Mouse (Mus musculus): ENCODE results near the gene Lsamp. TPM values are rescaled to one million over a fixed set of nuclear protein-coding genes. Genes with fewer than 3 reads are reported as not detected.

Lsamp gene
- polyA plus RNA-seq, 1 experiment from 2014 or later: 5.5 TPM

DNA sequence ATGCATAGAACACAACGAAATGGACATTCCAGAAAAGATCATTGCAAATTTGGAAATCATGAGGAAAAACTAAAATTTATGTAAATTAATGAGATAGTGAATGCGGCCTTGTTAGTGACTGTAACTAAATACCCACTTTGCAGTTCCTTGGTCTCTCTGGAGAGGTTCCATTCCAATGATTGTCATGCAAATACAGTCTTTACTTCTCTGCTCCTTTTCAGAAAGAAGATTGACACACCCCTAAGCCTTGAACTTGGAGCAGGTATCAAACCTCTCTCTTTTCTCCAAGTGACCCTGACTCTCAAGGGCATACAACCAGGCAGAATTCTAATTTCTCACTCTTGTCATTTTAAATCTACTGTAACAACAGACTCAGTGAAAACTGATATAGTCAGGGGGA lies 1649.7 kb downstream of the Lsamp start:
- no peak overlapping the region for H3K27ac ChIP-seq (ENCODE audit: low read depth, low read length)
- H3K4me3 ChIP-seq (ENCODE audit: low read length): no peak overlapping the region
- 46% methylated on average over 2 of the region's 2 CpGs for WGBS
- H3K4me2 ChIP-seq (replicated peaks; ENCODE audit: low read depth, low read length): no peak overlapping the region
- no peak for ATAC-seq (ENCODE audit: low FRiP score, low TSS enrichment)
- H3K9me3 ChIP-seq (ENCODE audit: control insufficient read depth, low read length): no peaks in the 10 kb centered on the region
- 0 out of 2 replicates have a peak, but pooled peaks cover 4% of the 10 kb centered on the region for H3K4me1 ChIP-seq (ENCODE audit: control insufficient read depth, insufficient read depth, low read length)
- no peaks in the 10 kb centered on the region for H3K36me3 ChIP-seq (ENCODE audit: control insufficient read depth, insufficient read depth, low read length)
- no peak overlapping the region for H3K9ac ChIP-seq (ENCODE audit: low read depth, low read length)
- no peaks in the 10 kb centered on the region for H3K27me3 ChIP-seq (ENCODE audit: control insufficient read depth, insufficient read depth, low read length)

DNA sequence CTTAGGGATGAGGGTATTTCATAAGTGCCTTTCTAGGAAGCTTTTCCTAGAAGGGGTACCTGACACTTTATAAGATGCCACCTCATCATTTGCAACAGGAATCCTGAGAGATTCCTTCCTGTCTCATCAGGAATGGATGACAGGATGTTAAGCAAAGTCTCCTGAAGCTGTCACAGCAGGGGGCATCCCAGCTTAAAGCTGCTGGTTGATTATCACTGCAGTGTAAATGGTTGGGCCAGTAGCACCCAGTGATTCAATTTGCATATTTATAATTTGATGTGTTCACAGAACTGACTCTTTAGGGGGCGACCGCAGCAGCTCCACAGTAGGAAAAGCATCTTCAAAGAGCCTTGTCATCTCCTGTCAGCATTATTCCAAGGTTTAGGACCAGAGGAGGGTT lies 1656.7 kb downstream of the Lsamp start:
- Histone ChIP-seq H3K27me3 (ENCODE audit: control insufficient read depth, insufficient read depth, low read length) (no peaks in the 10 kb centered on the region), H3K4me2 (replicated peaks; ENCODE audit: low read depth, low read length) (no peak overlapping the region), H3K27ac (ENCODE audit: low read depth, low read length) (no peak overlapping the region), H3K4me1 (ENCODE audit: control insufficient read depth, insufficient read depth, low read length) (0 out of 2 replicates have a peak, but pooled peaks cover 4% of the 10 kb centered on the region), H3K36me3 (ENCODE audit: control insufficient read depth, insufficient read depth, low read length) (no peaks in the 10 kb centered on the region), H3K9me3 (ENCODE audit: control insufficient read depth, low read length) (no peaks in the 10 kb centered on the region), H3K9ac (ENCODE audit: low read depth, low read length) (no peak overlapping the region), H3K4me3 (ENCODE audit: low read length) (no peak overlapping the region)
- ATAC-seq (ENCODE audit: low FRiP score, low TSS enrichment): no peak
- WGBS: 76% methylated on average over 2 of the region's 2 CpGs

DNA sequence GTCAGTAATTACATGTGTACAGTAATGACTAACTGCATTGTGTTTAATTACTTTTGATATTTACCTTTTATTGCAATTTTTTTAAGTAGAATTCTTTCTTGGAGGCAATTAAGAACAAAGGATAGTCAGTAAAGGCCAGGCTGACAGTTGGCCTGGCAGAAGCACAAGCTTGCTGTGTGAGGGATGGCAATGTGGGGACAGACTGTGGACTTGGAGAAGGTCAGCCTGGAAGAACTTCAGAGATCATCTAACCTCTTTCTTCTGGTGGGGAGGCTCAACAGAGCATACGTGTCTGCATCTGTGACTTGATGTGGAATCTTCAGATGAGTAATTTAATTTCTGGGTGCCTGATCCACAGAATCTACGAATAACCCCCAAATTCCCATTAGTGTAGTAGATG lies 1669.1 kb downstream of the Lsamp start:
- ATAC-seq (ENCODE audit: low FRiP score, low TSS enrichment): no peak
- 90% methylated on average over 2 of the region's 2 CpGs for WGBS

DNA sequence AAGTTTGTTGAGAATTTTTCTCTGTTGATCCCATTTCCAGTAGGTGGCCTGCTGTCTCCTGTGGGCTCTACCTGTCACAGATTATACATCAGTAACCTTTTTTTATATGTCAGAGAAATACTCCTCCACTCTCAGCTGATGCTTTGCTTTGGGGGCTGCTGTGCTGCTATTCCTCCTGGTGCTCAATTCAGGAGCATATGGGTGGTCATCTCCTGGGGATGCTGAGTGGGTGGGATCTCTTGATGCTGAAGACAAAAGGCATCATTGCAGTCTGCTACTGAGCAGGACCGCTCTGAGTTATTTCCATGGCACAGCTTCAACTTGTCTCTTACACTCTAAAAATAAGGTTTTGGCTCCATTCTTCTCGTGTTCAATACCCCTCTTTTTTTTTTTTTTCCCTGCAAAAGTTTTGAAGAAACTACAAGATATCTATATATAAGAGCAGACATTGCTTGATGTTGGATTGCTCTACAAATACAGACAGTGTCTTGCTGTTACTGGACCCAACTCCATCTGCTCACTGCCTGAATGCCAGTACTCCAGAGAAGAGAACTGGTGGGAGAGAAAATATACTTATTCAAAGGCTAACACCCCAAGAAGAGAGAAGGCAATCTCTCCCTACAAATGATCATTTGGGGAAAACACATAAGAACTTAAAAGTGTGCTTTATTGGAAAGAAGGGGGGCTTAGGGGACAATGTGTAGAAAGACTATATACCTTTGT lies 1690.3 kb downstream of the Lsamp start:
- H3K9ac ChIP-seq (ENCODE audit: low read depth, low read length): no peak overlapping the region
- no peak overlapping the region for H3K4me3 ChIP-seq (ENCODE audit: low read length)
- no peaks in the 10 kb centered on the region for H3K9me3 ChIP-seq (ENCODE audit: control insufficient read depth, low read length)
- H3K27ac ChIP-seq (ENCODE audit: low read depth, low read length): no peak overlapping the region
- 81% methylated on average over 2 of the region's 2 CpGs for WGBS
- H3K27me3 ChIP-seq (ENCODE audit: control insufficient read depth, insufficient read depth, low read length): no peaks in the 10 kb centered on the region
- H3K4me2 ChIP-seq (replicated peaks; ENCODE audit: low read depth, low read length): no peak overlapping the region
- no peaks in the 10 kb centered on the region for H3K36me3 ChIP-seq (ENCODE audit: control insufficient read depth, insufficient read depth, low read length)
- ATAC-seq (ENCODE audit: low FRiP score, low TSS enrichment): no peak
- no peaks in the 10 kb centered on the region for H3K4me1 ChIP-seq (ENCODE audit: control insufficient read depth, insufficient read depth, low read length)

More for the DNA sequence above, 1669.1 kb downstream of the Lsamp start:
- Histone ChIP-seq H3K4me1 (ENCODE audit: control insufficient read depth, insufficient read depth, low read length) (no peaks in the 10 kb centered on the region), H3K4me3 (ENCODE audit: low read length) (no peak overlapping the region), H3K36me3 (ENCODE audit: control insufficient read depth, insufficient read depth, low read length) (no peaks in the 10 kb centered on the region), H3K9ac (ENCODE audit: low read depth, low read length) (no peak overlapping the region), H3K27ac (ENCODE audit: low read depth, low read length) (no peak overlapping the region), H3K4me2 (replicated peaks; ENCODE audit: low read depth, low read length) (no peak overlapping the region), H3K27me3 (ENCODE audit: control insufficient read depth, insufficient read depth, low read length) (no peaks in the 10 kb centered on the region), H3K9me3 (ENCODE audit: control insufficient read depth, low read length) (no peaks in the 10 kb centered on the region)

DNA sequence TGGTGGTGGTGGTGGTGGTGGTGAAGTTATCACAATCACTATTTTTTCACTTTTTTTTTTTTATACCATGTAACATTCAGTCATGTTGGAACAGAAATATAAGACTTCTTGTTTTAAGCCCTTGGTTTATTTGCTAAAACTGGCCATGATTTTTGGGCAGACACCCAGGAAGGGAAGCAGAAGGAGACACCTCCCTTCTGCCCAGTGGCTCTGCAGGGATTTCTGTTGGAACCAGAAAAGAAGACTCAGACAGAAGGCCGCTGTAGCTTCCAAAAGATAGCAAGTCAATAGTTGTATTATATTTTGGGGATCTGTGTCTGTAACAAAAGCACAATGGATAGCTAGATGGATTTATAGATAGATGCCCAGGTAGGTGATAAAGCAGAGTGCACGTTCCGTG lies 1691.6 kb downstream of the Lsamp start:
- H3K4me2 ChIP-seq (replicated peaks; ENCODE audit: low read depth, low read length): no peak overlapping the region
- no peaks in the 10 kb centered on the region for H3K27me3 ChIP-seq (ENCODE audit: control insufficient read depth, insufficient read depth, low read length)
- WGBS: 88% methylated on average over 3 of the region's 3 CpGs
- no peaks in the 10 kb centered on the region for H3K4me1 ChIP-seq (ENCODE audit: control insufficient read depth, insufficient read depth, low read length)
- no peak overlapping the region for H3K4me3 ChIP-seq (ENCODE audit: low read length)
- no peak overlapping the region for H3K27ac ChIP-seq (ENCODE audit: low read depth, low read length)
- ATAC-seq (ENCODE audit: low FRiP score, low TSS enrichment): no peak
- no peaks in the 10 kb centered on the region for H3K36me3 ChIP-seq (ENCODE audit: control insufficient read depth, insufficient read depth, low read length)
- no peaks in the 10 kb centered on the region for H3K9me3 ChIP-seq (ENCODE audit: control insufficient read depth, low read length)
- no peak overlapping the region for H3K9ac ChIP-seq (ENCODE audit: low read depth, low read length)

DNA sequence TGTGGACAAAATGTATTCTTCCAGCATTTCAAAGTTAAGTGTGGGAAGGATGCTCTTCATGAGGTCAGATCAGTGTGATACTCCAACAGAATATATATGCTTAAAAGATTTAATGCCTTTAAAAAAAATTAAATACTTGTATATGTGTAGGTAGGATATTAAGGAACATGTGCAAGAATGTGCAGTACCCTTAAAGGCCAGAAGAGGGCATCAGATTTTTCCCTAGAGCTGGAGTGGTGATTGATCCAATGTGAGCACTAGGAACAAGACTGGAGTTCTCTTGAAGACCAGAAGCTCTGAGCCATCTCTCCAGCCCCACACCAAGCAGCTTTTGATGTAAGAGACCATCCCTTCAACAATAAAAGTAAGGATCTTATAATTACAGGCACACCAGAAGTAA lies 1708.3 kb downstream of the Lsamp start:
- ATAC-seq (ENCODE audit: low FRiP score, low TSS enrichment): no peak
- no peak overlapping the region for H3K4me2 ChIP-seq (replicated peaks; ENCODE audit: low read depth, low read length)
- H3K9me3 ChIP-seq (ENCODE audit: control insufficient read depth, low read length): no peaks in the 10 kb centered on the region
- H3K4me1 ChIP-seq (ENCODE audit: control insufficient read depth, insufficient read depth, low read length): no peaks in the 10 kb centered on the region
- no peak overlapping the region for H3K27ac ChIP-seq (ENCODE audit: low read depth, low read length)
- no peaks in the 10 kb centered on the region for H3K36me3 ChIP-seq (ENCODE audit: control insufficient read depth, insufficient read depth, low read length)
- no peaks in the 10 kb centered on the region for H3K27me3 ChIP-seq (ENCODE audit: control insufficient read depth, insufficient read depth, low read length)
- H3K9ac ChIP-seq (ENCODE audit: low read depth, low read length): no peak overlapping the region
- H3K4me3 ChIP-seq (ENCODE audit: low read length): no peak overlapping the region

DNA sequence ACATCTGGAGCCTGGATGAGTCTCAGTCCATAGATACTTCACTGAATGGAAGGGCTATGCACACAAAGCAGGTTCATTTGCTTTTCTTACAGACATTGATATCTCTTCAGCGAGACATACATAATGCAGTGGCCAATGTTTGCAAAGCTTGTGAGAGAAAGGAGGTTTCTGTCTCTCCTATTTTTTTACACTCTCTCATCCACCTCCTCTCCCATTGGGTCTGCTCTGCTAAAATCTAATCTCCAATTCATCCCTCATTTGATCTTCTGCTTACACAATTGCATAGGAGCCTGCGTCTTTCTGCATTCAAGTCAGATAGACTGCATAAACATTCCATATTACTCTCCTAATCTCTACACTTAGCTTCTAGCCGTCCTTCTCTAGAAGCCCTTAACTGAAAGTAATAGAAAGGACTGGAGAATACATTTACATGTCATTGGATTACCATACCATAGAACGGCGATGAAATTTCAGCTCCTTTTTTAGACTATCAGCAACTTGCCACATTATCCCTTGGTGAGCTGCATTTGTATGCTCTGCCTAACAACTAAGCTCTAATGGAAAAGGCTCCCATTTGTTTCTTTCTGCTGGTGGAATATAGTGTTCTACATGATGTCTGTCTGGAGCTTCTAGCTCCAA lies 1717.7 kb downstream of the Lsamp start:
- H3K4me3 ChIP-seq (ENCODE audit: low read length): no peak overlapping the region
- H3K27me3 ChIP-seq (ENCODE audit: control insufficient read depth, insufficient read depth, low read length): no peaks in the 10 kb centered on the region
- 94% methylated on average over 5 of the region's 5 CpGs for WGBS
- no peak overlapping the region for H3K4me2 ChIP-seq (replicated peaks; ENCODE audit: low read depth, low read length)
- ATAC-seq (ENCODE audit: low FRiP score, low TSS enrichment): no peak
- H3K4me1 ChIP-seq (ENCODE audit: control insufficient read depth, insufficient read depth, low read length): no peaks in the 10 kb centered on the region
- no peak overlapping the region for H3K27ac ChIP-seq (ENCODE audit: low read depth, low read length)
- no peak overlapping the region for H3K9ac ChIP-seq (ENCODE audit: low read depth, low read length)
- no peaks in the 10 kb centered on the region for H3K36me3 ChIP-seq (ENCODE audit: control insufficient read depth, insufficient read depth, low read length)
- no peaks in the 10 kb centered on the region for H3K9me3 ChIP-seq (ENCODE audit: control insufficient read depth, low read length)

DNA sequence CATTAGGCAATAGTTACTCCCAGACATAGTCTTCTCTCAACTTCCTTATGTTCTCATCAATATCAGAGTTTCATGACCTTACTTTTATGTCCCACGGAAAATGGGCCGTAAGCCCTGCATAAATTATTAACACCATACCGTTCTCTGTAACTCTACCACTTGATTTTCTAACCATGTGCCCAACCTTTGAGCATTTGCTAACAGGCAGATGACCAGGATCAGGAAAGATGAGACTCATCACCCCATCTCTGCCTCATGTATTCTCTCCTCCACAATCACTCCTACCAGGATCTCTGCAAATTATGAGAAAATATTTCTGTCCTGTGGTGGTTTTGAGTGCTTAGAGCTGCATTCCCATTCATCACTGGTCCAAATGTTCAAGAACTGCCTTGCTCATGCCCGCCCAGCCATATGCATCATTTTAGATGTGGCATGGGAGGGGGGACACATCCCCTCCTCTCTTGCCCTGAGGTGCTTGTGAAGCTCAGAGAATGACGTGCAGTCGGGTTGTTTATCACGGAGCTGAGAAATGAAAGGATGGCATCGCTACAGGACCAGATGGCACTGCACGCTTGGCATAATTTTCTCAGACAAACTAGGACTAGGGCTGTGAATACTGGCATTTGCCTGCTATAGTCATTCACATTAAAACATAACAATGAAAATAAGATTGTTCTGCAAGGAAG lies 1744.9 kb downstream of the Lsamp start:
- Histone ChIP-seq H3K4me1 (ENCODE audit: control insufficient read depth, insufficient read depth, low read length) (no peaks in the 10 kb centered on the region), H3K4me2 (replicated peaks; ENCODE audit: low read depth, low read length) (no peak overlapping the region), H3K27ac (ENCODE audit: low read depth, low read length) (no peak overlapping the region), H3K36me3 (ENCODE audit: control insufficient read depth, insufficient read depth, low read length) (no peaks in the 10 kb centered on the region), H3K27me3 (ENCODE audit: control insufficient read depth, insufficient read depth, low read length) (no peaks in the 10 kb centered on the region), H3K9me3 (ENCODE audit: control insufficient read depth, low read length) (no peaks in the 10 kb centered on the region), H3K9ac (ENCODE audit: low read depth, low read length) (no peak overlapping the region), H3K4me3 (ENCODE audit: low read length) (no peak overlapping the region)
- no peak for ATAC-seq (ENCODE audit: low FRiP score, low TSS enrichment)
- WGBS: 85% methylated on average over 9 of the region's 9 CpGs

DNA sequence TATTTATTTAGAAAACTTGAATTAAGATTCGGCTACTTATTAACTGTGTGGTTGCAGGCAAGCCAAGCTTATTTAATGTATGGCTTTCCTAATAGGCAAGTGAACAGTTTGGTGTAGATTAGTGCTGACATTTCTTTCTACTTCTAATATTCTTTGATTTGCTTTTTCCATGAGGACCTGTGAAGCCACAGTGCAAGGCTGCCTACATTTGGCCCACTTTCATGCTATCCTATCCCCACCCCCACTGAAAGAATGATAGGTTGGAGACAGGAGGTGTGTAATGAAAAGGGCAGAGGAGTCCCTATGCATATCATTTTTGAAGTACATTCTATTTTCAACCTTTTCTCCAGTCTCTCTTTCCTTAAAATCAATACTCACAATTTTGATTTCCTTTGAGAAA lies 1745.8 kb downstream of the Lsamp start:
- H3K9ac ChIP-seq (ENCODE audit: low read depth, low read length): no peak overlapping the region
- no peak overlapping the region for H3K4me2 ChIP-seq (replicated peaks; ENCODE audit: low read depth, low read length)
- no peaks in the 10 kb centered on the region for H3K4me1 ChIP-seq (ENCODE audit: control insufficient read depth, insufficient read depth, low read length)
- H3K27me3 ChIP-seq (ENCODE audit: control insufficient read depth, insufficient read depth, low read length): no peaks in the 10 kb centered on the region
- no peak overlapping the region for H3K27ac ChIP-seq (ENCODE audit: low read depth, low read length)
- no peaks in the 10 kb centered on the region for H3K36me3 ChIP-seq (ENCODE audit: control insufficient read depth, insufficient read depth, low read length)
- no peak overlapping the region for H3K4me3 ChIP-seq (ENCODE audit: low read length)
- WGBS: 100% methylated on average over 1 of the region's 1 CpGs
- ATAC-seq (ENCODE audit: low FRiP score, low TSS enrichment): no peak
- H3K9me3 ChIP-seq (ENCODE audit: control insufficient read depth, low read length): no peaks in the 10 kb centered on the region

Data from kidney, embryonic 14.5 days (tissue).